In the genomic region with DNA sequence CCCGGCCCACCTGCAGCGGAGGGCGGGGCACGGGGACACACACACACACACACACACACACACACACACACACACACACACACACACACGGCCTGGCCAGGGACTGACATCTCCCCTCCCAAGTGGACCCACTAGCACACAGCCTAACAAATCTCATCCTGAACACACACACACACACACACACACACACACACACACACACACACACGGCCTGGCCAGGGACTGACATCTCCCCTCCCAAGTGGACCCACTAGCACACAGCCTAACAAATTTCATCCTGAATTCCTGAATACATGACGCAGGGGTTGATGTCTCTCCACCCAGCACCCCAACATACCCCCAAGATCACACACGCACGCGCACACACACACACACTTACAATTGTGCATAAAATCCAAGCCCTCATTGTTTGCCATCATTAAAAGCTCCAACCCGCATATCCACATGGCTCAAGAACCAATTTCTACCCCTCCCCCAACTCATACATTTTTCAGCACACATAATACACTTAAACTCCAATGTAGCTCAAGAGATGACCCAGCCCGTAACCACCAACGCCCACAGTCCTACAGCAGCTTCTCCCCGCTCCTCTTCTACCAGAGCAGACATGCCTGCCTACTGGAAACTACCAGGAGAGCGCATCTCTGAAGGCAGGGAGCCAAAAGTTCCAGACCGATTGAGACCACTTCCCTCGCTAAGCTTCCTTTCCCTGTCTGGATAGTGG, we compare ENCODE assay signal across 7 mouse cellular contexts. TPM values are rescaled to one million over a fixed set of nuclear protein-coding genes. Genes with fewer than 3 reads are reported as not detected.
DNase-seq lines count a peak whose midpoint lies in the region; ATAC-seq lines count a peak whose summit lies in the region.
"Not testable (repeated sequence)": the region's sequence is repeated elsewhere in the genome, so short reads cannot be mapped to it uniquely, and the experiment has no call there.

No protein-coding gene starts in this region.

- H3K27me3 ChIP-seq in forebrain, embryonic 14.5 days (replicated peaks; ENCODE audit: control insufficient read depth, insufficient read depth, low read length), result peaks cover 46% of the 10 kb centered on the region
- H3K27me3 ChIP-seq in kidney, embryonic 14.5 days (ENCODE audit: control insufficient read depth, insufficient read depth, low read length); limb, embryonic 15.5 days: not testable (repeated sequence)
- peaks cover 64% of the 10 kb centered on the region for H3K27me3 ChIP-seq in neural tube, embryonic 13.5 days

- peak; percentile 46 to 58 for DNase-seq in cerebellum, postnatal 10 days
- DNase-seq in forebrain, embryonic 14.5 days (ENCODE audit: low spot score), result not testable (repeated sequence)
- peak; percentile 19 to 27 for DNase-seq in heart, postnatal 10 days
- peak; percentile 10 for DNase-seq in lung, postnatal 36 days

- peaks cover 12% of the 10 kb centered on the region for H3K4me1 ChIP-seq in forebrain, embryonic 14.5 days (ENCODE audit: control insufficient read depth, insufficient read depth, low read length)
- peaks cover 15% of the 10 kb centered on the region for H3K4me1 ChIP-seq in kidney, embryonic 14.5 days (ENCODE audit: control insufficient read depth, insufficient read depth, low read length)
- H3K4me1 ChIP-seq in limb, embryonic 15.5 days, result peaks cover 22% of the 10 kb centered on the region
- H3K4me1 ChIP-seq in neural tube, embryonic 13.5 days (replicated peaks), result peaks cover 48% of the 10 kb centered on the region

- peak overlapping the region; percentile 97 for H3K4me2 ChIP-seq in forebrain, embryonic 14.5 days (ENCODE audit: low read length)
- H3K4me2 ChIP-seq in kidney, embryonic 14.5 days (replicated peaks; ENCODE audit: low read depth, low read length), result peak overlapping the region; percentile 82
- H3K4me2 ChIP-seq in limb, embryonic 15.5 days, result peak overlapping the region; percentile 84
- H3K4me2 ChIP-seq in neural tube, embryonic 13.5 days, result peak overlapping the region; percentile 81

- intact Hi-C loops in heart, postnatal 10 days (cut with DNase I), result loop anchor here (5.0 kb wide), 1 partner anchor 38 kb away; no protein-coding TSS in a partner anchor

- not testable (repeated sequence) for H3K9me3 ChIP-seq in forebrain, embryonic 14.5 days (replicated peaks; ENCODE audit: control insufficient read depth, low read length); kidney, embryonic 14.5 days (ENCODE audit: control insufficient read depth, low read length); limb, embryonic 15.5 days; neural tube, embryonic 13.5 days

- peak overlapping the region; percentile 56 for H3K4me3 ChIP-seq in forebrain, embryonic 14.5 days (ENCODE audit: low read depth, low read length)
- peak overlapping the region; percentile 76 for H3K4me3 ChIP-seq in kidney, embryonic 14.5 days (ENCODE audit: low read length)
- H3K4me3 ChIP-seq in limb, embryonic 15.5 days, result peak overlapping the region; percentile 75
- peak overlapping the region; percentile 51 for H3K4me3 ChIP-seq in neural tube, embryonic 13.5 days

- not testable (repeated sequence) for ATAC-seq in forebrain, embryonic 14.5 days; limb, embryonic 15.5 days (ENCODE audit: insufficient number of reproducible peaks, low FRiP score, low TSS enrichment, low read depth)
- peak; percentile 26 for ATAC-seq in kidney, embryonic 14.5 days (ENCODE audit: low FRiP score, low TSS enrichment)
- ATAC-seq in neural tube, embryonic 13.5 days (ENCODE audit: low read depth), result peak; percentile 48

- H3K27ac ChIP-seq in forebrain, embryonic 14.5 days (ENCODE audit: low read depth, low read length); limb, embryonic 15.5 days: not testable (repeated sequence)
- H3K27ac ChIP-seq in kidney, embryonic 14.5 days (ENCODE audit: low read depth, low read length), result peak overlapping the region; percentile 92; the same call in 1 of the 2 replicates
- 0 out of 2 replicates have a peak overlapping the region, but pooled peaks have one; percentile 79 for H3K27ac ChIP-seq in neural tube, embryonic 13.5 days (replicated peaks)

- H3K36me3 ChIP-seq in forebrain, embryonic 14.5 days (ENCODE audit: control insufficient read depth, insufficient read depth, low read length); kidney, embryonic 14.5 days (ENCODE audit: control insufficient read depth, insufficient read depth, low read length); limb, embryonic 15.5 days; neural tube, embryonic 13.5 days: not testable (repeated sequence)

- WGBS in forebrain, embryonic 14.5 days, result 7% methylated on average over 17 of the region's 17 CpGs
- WGBS in kidney, embryonic 14.5 days, result 13% methylated on average over 11 of the region's 17 CpGs
- WGBS in limb, embryonic 15.5 days, result 8% methylated on average over 13 of the region's 17 CpGs
- WGBS in neural tube, embryonic 13.5 days, result 12% methylated on average over 13 of the region's 17 CpGs

- peak overlapping the region; percentile 66; the same call in 1 of the 2 replicates for H3K9ac ChIP-seq in forebrain, embryonic 14.5 days (ENCODE audit: low read length)
- peak overlapping the region; percentile 85; the same call in 1 of the 2 replicates for H3K9ac ChIP-seq in kidney, embryonic 14.5 days (ENCODE audit: low read depth, low read length)
- peak overlapping the region; percentile 84; the same call in 1 of the 2 replicates for H3K9ac ChIP-seq in limb, embryonic 15.5 days
- peak overlapping the region; percentile 75 for H3K9ac ChIP-seq in neural tube, embryonic 13.5 days

RNA-seq across cellular contexts. Expression of a gene that starts 0.4 kb away (rescaled TPM):
- polyA plus RNA-seq in forebrain, embryonic 14.5 days (2014; fragmentation: Nextera tagmentation; extraction: Ambion mirVana), result 4.6 and 6.2 TPM in 2 replicates
- total RNA-seq in heart, postnatal 10 days (2021), result 10 to 100 TPM; 24.2 to 25.3 TPM
- polyA plus RNA-seq in kidney, embryonic 14.5 days (2014; fragmentation: Nextera tagmentation; extraction: Ambion mirVana), result 9.4 and 22.4 TPM in 2 replicates
- polyA plus RNA-seq in limb, embryonic 15.5 days (2015; fragmentation: Nextera tagmentation; extraction: Ambion mirVana), result 21.1 and 22.8 TPM in 2 replicates
- polyA plus RNA-seq in neural tube, embryonic 13.5 days (2015; fragmentation: Nextera tagmentation; extraction: Ambion mirVana), result 10.5 and 11.0 TPM in 2 replicates
